Mouse (Mus musculus) liver, embryonic 16.5 days (tissue): ENCODE measurements around the gene Dhrs1. TPM values are rescaled to one million over a fixed set of nuclear protein-coding genes. Genes with fewer than 3 reads are reported as not detected.

Source experiments
- ATAC-seq: fragments of 200-750 bp; cut with Nextera tagmentation; 2 replicates; pipeline ENCODE4 v1.8.0; 2017; ENCODE audit warnings: low read depth, mild to moderate bottlenecking, moderate number of reproducible peaks, moderate library complexity
- H3K27ac ChIP-seq: fragments of 300-500 bp; sonication (generic); 2 replicates; pipeline ENCODE4 v1.5.1; 2014; ENCODE audit warnings: mild to moderate bottlenecking, low read length
- H3K27me3 ChIP-seq: fragments of 300-500 bp; sonication (generic); 2 replicates; pipeline ENCODE4 v1.6.1; 2014; ENCODE audit warnings: low read depth, low read length, mixed read lengths; ENCODE audit not compliant: control insufficient read depth, insufficient read depth
- H3K36me3 ChIP-seq: fragments of 300-500 bp; sonication (generic); 2 replicates; pipeline ENCODE4 v1.6.1; 2014; ENCODE audit warnings: mild to moderate bottlenecking; ENCODE audit not compliant: control insufficient read depth, insufficient read depth
- H3K4me1 ChIP-seq: fragments of 300-500 bp; sonication (generic); 2 replicates; pipeline ENCODE4 v1.6.1; 2014; ENCODE audit warnings: low read depth, low read length, mixed read lengths; ENCODE audit not compliant: control insufficient read depth
- H3K4me2 ChIP-seq: fragments of 300-500 bp; sonication (generic); 2 replicates; pipeline ENCODE4 v1.6.1; 2014; ENCODE audit warnings: low read depth, low read length, mixed read lengths
- H3K4me3 ChIP-seq: fragments of 300-500 bp; sonication (generic); 2 replicates; pipeline ENCODE4 v1.5.1; 2014; ENCODE audit warnings: low read depth, mild to moderate bottlenecking, low read length
- H3K9ac ChIP-seq: fragments of 300-500 bp; sonication (generic); 2 replicates; pipeline ENCODE4 v1.6.1; 2014; ENCODE audit warnings: low read depth, low read length
- H3K9me3 ChIP-seq: fragments of 300-500 bp; sonication (generic); replicated peaks from 2 replicates; pipeline ENCODE4 v1.6.1; 2016; ENCODE audit warnings: low read length; ENCODE audit not compliant: control insufficient read depth
- WGBS: fragments of 180-500 bp; shearing (Covaris S2); extraction: QIAGEN DNeasy Blood & Tissue Kit; methylation state at CpG from one replicate; pipeline ENCODE4 v1.1.7; 2014; ENCODE audit not compliant: insufficient replicate concordance; 5-methylcytosine and 5-hydroxymethylcytosine counted together
- polyA plus RNA-seq: library from polyadenylated mRNA; unstranded; fragments of >200 nt; fragmentation: Nextera tagmentation; extraction: Ambion mirVana; gene quantifications from 2 replicates; pipeline ENCODE4 v1.2.1, GENCODE M21; 2015

The Dhrs1 gene
- 40.9 and 43.5 TPM in 2 replicates for polyA plus RNA-seq

- Histone ChIP-seq H3K27me3 (no peaks in the 10 kb centered on the region), H3K4me1 (peaks cover 31% of the 10 kb centered on the region), H3K9me3 (no peaks in the 10 kb centered on the region), H3K9ac (peak within 1 kb of the TSS; percentile 83), H3K4me3 (peak within 1 kb of the TSS; percentile 87), H3K4me2 (peak within 1 kb of the TSS; percentile 87), H3K36me3 (peaks cover 8% of the 10 kb centered on the region), H3K27ac (peak within 1 kb of the TSS; percentile 57)
- 1% methylated on average over 48 of the region's 48 CpGs for WGBS
- peak; percentile 94 for ATAC-seq
Observed at GRCm38 (mm10) chr14:55745180-55745860, at the start of gene Dhrs1, which contains the start of gene Nop9. Gene Dhrs1, minus strand, starts transcription at chr14:55745690. Gene Nop9, plus strand, starts transcription at chr14:55745693.

- WGBS, result 46% methylated on average over 2 of the region's 2 CpGs
- Histone ChIP-seq H3K27ac (no peak overlapping the region), H3K4me3 (no peak overlapping the region), H3K27me3 (no peaks in the 10 kb centered on the region), H3K36me3 (no peaks in the 10 kb centered on the region), H3K9ac (no peak overlapping the region), H3K9me3 (no peaks in the 10 kb centered on the region), H3K4me2 (no peak overlapping the region), H3K4me1 (peaks cover 6% of the 10 kb centered on the region)
- ATAC-seq, result no peak
Observed at GRCm38 (mm10) chr14:55793946-55794345, 48.5 kb upstream of the Dhrs1 start.

DNA sequence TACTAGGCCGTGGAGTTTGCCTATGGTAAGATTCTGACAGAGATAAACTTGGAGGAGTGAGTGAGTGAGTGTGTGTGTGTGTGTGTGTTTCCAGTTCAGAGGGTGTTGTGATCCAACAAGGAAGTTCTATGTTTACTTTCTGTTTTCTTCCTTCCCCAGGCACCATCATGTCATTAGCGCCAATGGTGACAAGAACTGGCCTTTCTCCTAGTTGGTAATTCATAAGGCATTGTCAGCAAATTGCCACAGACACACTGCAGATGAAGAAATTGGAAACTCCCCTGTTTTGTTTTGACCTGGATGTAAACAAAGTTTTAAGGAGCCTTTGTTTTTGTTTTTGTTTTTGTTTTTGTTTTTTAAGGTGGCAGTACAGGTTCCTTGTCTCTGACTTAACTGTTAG, 48.0 kb upstream of the Dhrs1 start:
- Histone ChIP-seq H3K27me3 (no peaks in the 10 kb centered on the region), H3K9me3 (no peaks in the 10 kb centered on the region), H3K9ac (no peak overlapping the region), H3K4me1 (peaks cover 10% of the 10 kb centered on the region), H3K4me2 (no peak overlapping the region), H3K4me3 (no peak overlapping the region), H3K36me3 (no peaks in the 10 kb centered on the region), H3K27ac (no peak overlapping the region)
- no peak for ATAC-seq
- 53% methylated on average over 2 of the region's 2 CpGs for WGBS

GRCm38 (mm10) chr14:55788256-55789050, 43.0 kb upstream of the Dhrs1 start, which contains the start of gene Ripk3:
Gene Ripk3, minus strand, starts transcription at chr14:55788865.
- H3K9me3 ChIP-seq, result no peaks in the 10 kb centered on the region
- H3K9ac ChIP-seq, result peak within 1 kb of the TSS; percentile 57
- peaks cover 11% of the 10 kb centered on the region for H3K27me3 ChIP-seq
- WGBS, result 3% methylated on average over 40 of the region's 40 CpGs
- H3K4me2 ChIP-seq, result peak within 1 kb of the TSS; percentile 85
- ATAC-seq, result peak; percentile 43; the same call in 1 of the 2 replicates
- peak within 1 kb of the TSS; percentile 63 for H3K4me3 ChIP-seq
- no peak within 1 kb of the TSS for H3K27ac ChIP-seq
- peaks cover 11% of the 10 kb centered on the region for H3K4me1 ChIP-seq
- H3K36me3 ChIP-seq, result no peaks in the 10 kb centered on the region

GRCm38 (mm10) chr14:55787731-55788130, 42.2 kb upstream of the Dhrs1 start:
- H3K27ac ChIP-seq, result no peak overlapping the region
- no peaks in the 10 kb centered on the region for H3K36me3 ChIP-seq
- H3K4me3 ChIP-seq, result peak overlapping the region; percentile 63
- H3K4me1 ChIP-seq, result peaks cover 11% of the 10 kb centered on the region
- no peak for ATAC-seq
- peaks cover 18% of the 10 kb centered on the region for H3K27me3 ChIP-seq
- no peak overlapping the region for H3K9ac ChIP-seq
- no peaks in the 10 kb centered on the region for H3K9me3 ChIP-seq
- peak overlapping the region; percentile 85 for H3K4me2 ChIP-seq
- 45% methylated on average over 11 of the region's 11 CpGs for WGBS

- no peak overlapping the region for H3K27ac ChIP-seq
- H3K9me3 ChIP-seq, result no peaks in the 10 kb centered on the region
- H3K4me2 ChIP-seq, result no peak overlapping the region
- peaks cover 29% of the 10 kb centered on the region for H3K27me3 ChIP-seq
- H3K36me3 ChIP-seq, result no peaks in the 10 kb centered on the region
- no peak overlapping the region for H3K4me3 ChIP-seq
- WGBS, result 37% methylated on average over 6 of the region's 6 CpGs
- H3K9ac ChIP-seq, result no peak overlapping the region
- peaks cover 11% of the 10 kb centered on the region for H3K4me1 ChIP-seq
- no peak for ATAC-seq
Observed at GRCm38 (mm10) chr14:55785195-55785594, 39.7 kb upstream of the Dhrs1 start.

DNA sequence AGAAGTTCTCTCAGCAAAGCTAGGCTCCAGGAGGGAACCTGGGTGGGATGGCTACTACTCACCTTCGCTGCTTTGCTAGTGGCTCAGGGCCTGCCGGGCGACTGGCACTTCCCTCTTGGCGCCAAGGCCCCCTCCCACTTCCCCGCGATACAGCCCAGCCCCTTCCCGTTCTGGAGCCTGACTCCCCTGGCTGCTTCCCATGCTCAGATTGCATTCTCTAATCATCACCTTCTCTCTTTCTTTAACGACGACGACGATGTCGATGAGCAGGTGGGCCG, 38.4 kb upstream of the Dhrs1 start, which contains the start of gene Adcy4:
Gene Adcy4, minus strand, starts transcription at position 138 of the 278 bp plus-strand sequence.
- peaks cover 11% of the 10 kb centered on the region for H3K4me1 ChIP-seq
- H3K27me3 ChIP-seq, result peaks cover 29% of the 10 kb centered on the region
- no peak within 1 kb of the TSS for H3K9ac ChIP-seq
- H3K4me3 ChIP-seq, result peak within 1 kb of the TSS; percentile 38
- WGBS, result 19% methylated on average over 13 of the region's 13 CpGs
- H3K36me3 ChIP-seq, result no peaks in the 10 kb centered on the region
- ATAC-seq, result no peak
- no peak within 1 kb of the TSS for H3K27ac ChIP-seq
- H3K9me3 ChIP-seq, result no peaks in the 10 kb centered on the region
- peak within 1 kb of the TSS; percentile 39 for H3K4me2 ChIP-seq

- H3K4me2 ChIP-seq, result peak overlapping the region; percentile 39
- H3K9me3 ChIP-seq, result no peaks in the 10 kb centered on the region
- ATAC-seq, result no peak
- peaks cover 6% of the 10 kb centered on the region for H3K4me1 ChIP-seq
- H3K4me3 ChIP-seq, result peak overlapping the region; percentile 38
- peaks cover 29% of the 10 kb centered on the region for H3K27me3 ChIP-seq
- H3K36me3 ChIP-seq, result no peaks in the 10 kb centered on the region
- no peak overlapping the region for H3K27ac ChIP-seq
- no peak overlapping the region for H3K9ac ChIP-seq
- WGBS, result 19% methylated on average over 31 of the region's 31 CpGs
Observed at GRCm38 (mm10) chr14:55783171-55783957, 37.9 kb upstream of the Dhrs1 start.
